Mouse (Mus musculus): ENCODE measurements around the gene Cox10. TPM values are rescaled to one million over a fixed set of nuclear protein-coding genes. Genes with fewer than 3 reads are reported as not detected.

The Cox10 gene
- polyA plus RNA-seq, 1 experiment from 2014 or later, result 21.9 TPM

- no peak overlapping the region for H3K27ac ChIP-seq
- H3K36me3 ChIP-seq, result no peaks in the 10 kb centered on the region
- no peak for ATAC-seq (ENCODE audit: low FRiP score, low read depth)
- H3K4me3 ChIP-seq, result no peak overlapping the region
- no peak overlapping the region for H3K9ac ChIP-seq
- no peaks in the 10 kb centered on the region for H3K27me3 ChIP-seq (replicated peaks)
- WGBS, result 28% methylated on average over 5 of the region's 5 CpGs
- H3K4me1 ChIP-seq, result peaks cover 18% of the 10 kb centered on the region
- H3K4me2 ChIP-seq (replicated peaks), result no peak overlapping the region
- no peaks in the 10 kb centered on the region for H3K9me3 ChIP-seq
These were observed 61.1 kb downstream of the Cox10 start for GRCm38 (mm10) chr11:64018165-64018564.

- H3K9me3 ChIP-seq, result no peaks in the 10 kb centered on the region
- H3K36me3 ChIP-seq, result no peaks in the 10 kb centered on the region
- H3K27me3 ChIP-seq (replicated peaks), result no peaks in the 10 kb centered on the region
- H3K4me2 ChIP-seq (replicated peaks), result no peak overlapping the region
- no peak for ATAC-seq (ENCODE audit: low FRiP score, low read depth)
- H3K9ac ChIP-seq, result no peak overlapping the region
- H3K27ac ChIP-seq, result no peak overlapping the region
- 84% methylated on average over 6 of the region's 6 CpGs for WGBS
- no peak overlapping the region for H3K4me3 ChIP-seq
- peaks cover 10% of the 10 kb centered on the region for H3K4me1 ChIP-seq
These were observed 64.0 kb downstream of the Cox10 start for GRCm38 (mm10) chr11:64015309-64015708.

DNA sequence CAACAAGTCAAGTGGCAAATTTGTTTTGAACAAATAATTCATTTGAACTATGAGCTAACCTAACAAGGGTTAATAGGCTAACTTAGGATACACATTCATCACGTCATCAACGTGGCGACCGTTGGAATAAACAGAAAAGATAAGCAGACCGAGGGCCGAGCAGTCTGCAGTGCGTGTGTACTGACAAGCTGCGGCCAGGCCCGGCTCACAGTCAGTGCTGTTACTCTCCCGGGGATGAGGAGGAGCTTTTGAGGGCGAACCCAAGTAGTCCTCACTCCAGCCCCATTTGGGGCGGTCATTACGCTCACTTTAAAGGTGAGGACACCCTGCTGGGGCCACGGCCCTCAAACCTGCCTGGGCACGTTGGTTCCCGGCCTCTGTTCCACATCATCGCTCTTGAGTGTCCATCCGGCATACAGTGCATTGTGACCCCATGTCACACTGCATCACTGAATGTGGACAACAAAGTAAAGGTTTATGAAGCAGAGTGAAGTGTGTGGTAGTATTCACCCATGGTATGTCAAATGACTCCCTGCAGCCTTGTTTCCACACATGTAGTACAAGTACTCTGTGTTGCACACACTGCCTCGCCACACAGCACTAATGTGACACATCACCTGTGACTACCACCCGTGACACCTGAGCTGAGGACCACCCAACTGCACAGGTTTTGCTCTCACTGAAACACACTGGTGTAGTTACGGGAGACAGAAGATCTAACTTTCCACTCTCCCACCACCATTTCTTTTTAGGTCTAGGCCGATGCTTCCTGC is 68.4 kb downstream of the Cox10 start:
- no peaks in the 10 kb centered on the region for H3K27me3 ChIP-seq (replicated peaks)
- ATAC-seq (ENCODE audit: low FRiP score, low read depth), result no peak
- H3K4me2 ChIP-seq (replicated peaks), result no peak overlapping the region
- no peak overlapping the region for H3K4me3 ChIP-seq
- 48% methylated on average over 22 of the region's 22 CpGs for WGBS
- H3K27ac ChIP-seq, result no peak overlapping the region
- H3K9me3 ChIP-seq, result no peaks in the 10 kb centered on the region
- no peaks in the 10 kb centered on the region for H3K36me3 ChIP-seq
- H3K9ac ChIP-seq, result no peak overlapping the region
- H3K4me1 ChIP-seq, result peaks cover 4% of the 10 kb centered on the region

GRCm38 (mm10) chr11:64004152-64004551 is 75.1 kb downstream of the Cox10 start:
- WGBS, result 92% methylated on average over 4 of the region's 4 CpGs
- no peak for ATAC-seq (ENCODE audit: low FRiP score, low read depth)

GRCm38 (mm10) chr11:64003484-64003883 is 75.8 kb downstream of the Cox10 start:
- H3K27ac ChIP-seq, result no peak overlapping the region
- no peaks in the 10 kb centered on the region for H3K36me3 ChIP-seq
- WGBS, result 86% methylated on average over 3 of the region's 3 CpGs
- H3K9me3 ChIP-seq, result no peaks in the 10 kb centered on the region
- H3K4me3 ChIP-seq, result no peak overlapping the region
- H3K27me3 ChIP-seq (replicated peaks), result no peaks in the 10 kb centered on the region
- 0 out of 2 replicates have a peak, but pooled peaks cover 8% of the 10 kb centered on the region for H3K4me1 ChIP-seq
- no peak overlapping the region for H3K4me2 ChIP-seq (replicated peaks)
- ATAC-seq (ENCODE audit: low FRiP score, low read depth), result no peak
- no peak overlapping the region for H3K9ac ChIP-seq

More at GRCm38 (mm10) chr11:64004152-64004551, 75.1 kb downstream of the Cox10 start:
- Histone ChIP-seq H3K9ac (no peak overlapping the region), H3K36me3 (no peaks in the 10 kb centered on the region), H3K4me2 (replicated peaks) (no peak overlapping the region), H3K27me3 (replicated peaks) (no peaks in the 10 kb centered on the region), H3K4me3 (no peak overlapping the region), H3K9me3 (no peaks in the 10 kb centered on the region), H3K4me1 (0 out of 2 replicates have a peak, but pooled peaks cover 8% of the 10 kb centered on the region), H3K27ac (no peak overlapping the region)

DNA sequence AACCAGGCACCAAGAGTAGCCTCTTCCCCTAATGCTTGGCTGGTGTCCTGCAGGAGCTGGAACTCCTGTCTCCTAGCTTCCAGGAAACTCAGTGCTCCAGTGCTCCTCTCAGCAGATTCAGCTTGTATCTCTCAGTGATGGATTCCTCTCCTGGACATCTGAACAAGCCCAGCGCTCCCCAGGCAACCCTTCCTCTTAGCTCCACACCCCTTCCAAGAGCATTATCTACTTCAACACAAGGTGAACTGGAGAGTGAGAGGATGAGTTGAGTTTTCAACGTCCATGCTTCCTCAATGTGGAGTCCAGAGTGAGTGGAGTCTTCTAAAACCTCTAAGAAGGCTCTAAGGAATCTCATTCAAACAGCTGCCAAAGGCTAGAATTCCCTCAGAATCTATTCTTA is 76.6 kb downstream of the Cox10 start:
- 92% methylated on average over 2 of the region's 2 CpGs for WGBS
- no peaks in the 10 kb centered on the region for H3K9me3 ChIP-seq

GRCm38 (mm10) chr11:64001111-64001510 is 78.2 kb downstream of the Cox10 start:
- Histone ChIP-seq H3K9me3 (no peaks in the 10 kb centered on the region), H3K4me1 (0 out of 2 replicates have a peak, but pooled peaks cover 8% of the 10 kb centered on the region), H3K9ac (no peak overlapping the region), H3K4me2 (replicated peaks) (no peak overlapping the region), H3K27ac (no peak overlapping the region), H3K27me3 (replicated peaks) (no peaks in the 10 kb centered on the region), H3K4me3 (no peak overlapping the region), H3K36me3 (no peaks in the 10 kb centered on the region)
- ATAC-seq (ENCODE audit: low FRiP score, low read depth), result no peak
- 84% methylated on average over 2 of the region's 2 CpGs for WGBS

More for the DNA sequence above, 76.6 kb downstream of the Cox10 start:
- 0 out of 2 replicates have a peak, but pooled peaks cover 8% of the 10 kb centered on the region for H3K4me1 ChIP-seq
- no peaks in the 10 kb centered on the region for H3K27me3 ChIP-seq (replicated peaks)
- H3K36me3 ChIP-seq, result no peaks in the 10 kb centered on the region
- H3K27ac ChIP-seq, result no peak overlapping the region
- ATAC-seq (ENCODE audit: low FRiP score, low read depth), result no peak
- no peak overlapping the region for H3K4me3 ChIP-seq
- no peak overlapping the region for H3K4me2 ChIP-seq (replicated peaks)
- no peak overlapping the region for H3K9ac ChIP-seq

DNA sequence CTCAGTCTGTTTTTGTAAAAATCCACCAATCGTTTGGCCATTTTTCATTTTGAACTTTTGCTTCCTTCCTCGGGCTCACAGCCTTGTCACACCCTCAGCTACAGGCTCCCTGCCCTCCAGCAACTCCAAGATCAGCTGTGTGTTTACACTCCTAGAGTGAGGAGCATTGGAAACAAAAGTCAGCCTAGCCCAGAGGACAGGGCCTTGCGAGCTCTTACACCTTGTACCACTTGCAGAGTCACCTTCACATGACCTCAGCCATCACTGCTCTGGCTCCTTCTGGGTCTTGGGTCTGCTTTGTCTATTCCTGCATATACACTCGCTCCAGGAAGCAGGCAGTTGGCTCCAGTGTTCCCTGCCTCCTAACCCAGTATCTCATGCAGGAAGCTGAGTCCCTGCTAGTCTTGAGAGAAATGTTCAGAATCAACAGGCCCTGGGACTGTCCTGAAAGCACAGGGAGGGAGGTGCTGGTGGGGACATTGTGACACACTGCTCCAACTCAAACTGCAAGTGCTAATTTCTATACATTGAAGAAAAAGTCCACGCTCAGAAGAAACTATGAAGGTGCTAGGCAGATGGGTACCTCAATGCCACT is 79.0 kb downstream of the Cox10 start:
- H3K9ac ChIP-seq, result no peak overlapping the region
- WGBS, result 68% methylated on average over 5 of the region's 5 CpGs
- H3K27ac ChIP-seq, result no peak overlapping the region
- no peaks in the 10 kb centered on the region for H3K27me3 ChIP-seq (replicated peaks)
- H3K9me3 ChIP-seq, result no peaks in the 10 kb centered on the region
- no peaks in the 10 kb centered on the region for H3K36me3 ChIP-seq
- 0 out of 2 replicates have a peak, but pooled peaks cover 8% of the 10 kb centered on the region for H3K4me1 ChIP-seq
- no peak overlapping the region for H3K4me3 ChIP-seq
- ATAC-seq (ENCODE audit: low FRiP score, low read depth), result no peak
- no peak overlapping the region for H3K4me2 ChIP-seq (replicated peaks)

GRCm38 (mm10) chr11:63999431-63999830 is 79.8 kb downstream of the Cox10 start:
- H3K4me2 ChIP-seq (replicated peaks), result no peak overlapping the region
- no peaks in the 10 kb centered on the region for H3K27me3 ChIP-seq (replicated peaks)
- H3K9ac ChIP-seq, result no peak overlapping the region
- no peak for ATAC-seq (ENCODE audit: low FRiP score, low read depth)
- no peaks in the 10 kb centered on the region for H3K36me3 ChIP-seq
- no peaks in the 10 kb centered on the region for H3K9me3 ChIP-seq
- 0 out of 2 replicates have a peak, but pooled peaks cover 8% of the 10 kb centered on the region for H3K4me1 ChIP-seq
- 62% methylated on average over 6 of the region's 6 CpGs for WGBS
- H3K27ac ChIP-seq, result no peak overlapping the region
- no peak overlapping the region for H3K4me3 ChIP-seq

GRCm38 (mm10) chr11:63991958-63992357 is 87.3 kb downstream of the Cox10 start:
- Histone ChIP-seq H3K4me2 (replicated peaks) (no peak overlapping the region), H3K27me3 (replicated peaks) (no peaks in the 10 kb centered on the region), H3K27ac (no peak overlapping the region), H3K9ac (no peak overlapping the region), H3K4me1 (no peaks in the 10 kb centered on the region), H3K9me3 (no peaks in the 10 kb centered on the region), H3K36me3 (no peaks in the 10 kb centered on the region), H3K4me3 (no peak overlapping the region)
- ATAC-seq (ENCODE audit: low FRiP score, low read depth), result no peak
- 74% methylated on average over 8 of the region's 8 CpGs for WGBS

- Histone ChIP-seq H3K27ac (no peak overlapping the region), H3K9me3 (no peaks in the 10 kb centered on the region), H3K4me2 (replicated peaks) (no peak overlapping the region), H3K4me1 (no peaks in the 10 kb centered on the region), H3K9ac (no peak overlapping the region), H3K27me3 (replicated peaks) (no peaks in the 10 kb centered on the region), H3K36me3 (no peaks in the 10 kb centered on the region), H3K4me3 (no peak overlapping the region)
- ATAC-seq (ENCODE audit: low FRiP score, low read depth), result no peak
- WGBS, result 80% methylated on average over 7 of the region's 7 CpGs
These were observed 88.5 kb downstream of the Cox10 start for GRCm38 (mm10) chr11:63990759-63991158.

GRCm38 (mm10) chr11:63990311-63990710 is 89.0 kb downstream of the Cox10 start:
- Histone ChIP-seq H3K4me1 (no peaks in the 10 kb centered on the region), H3K27me3 (replicated peaks) (no peaks in the 10 kb centered on the region), H3K4me2 (replicated peaks) (no peak overlapping the region), H3K9ac (no peak overlapping the region), H3K27ac (no peak overlapping the region), H3K9me3 (no peaks in the 10 kb centered on the region), H3K36me3 (no peaks in the 10 kb centered on the region), H3K4me3 (no peak overlapping the region)
- no peak for ATAC-seq (ENCODE audit: low FRiP score, low read depth)
- WGBS, result 84% methylated on average over 8 of the region's 8 CpGs

Measured in neural tube, embryonic 12.5 days (tissue).